Mouse (Mus musculus) intestine, embryonic 16.5 days (tissue): ENCODE results near the gene Cpa1. TPM values are rescaled to one million over a fixed set of nuclear protein-coding genes. Genes with fewer than 3 reads are reported as not detected.

ENCODE experiments used
- ATAC-seq: fragments of 200-750 bp; cut with Nextera tagmentation; 2 replicates; pipeline ENCODE4 v1.8.0; 2017; ENCODE audit warnings: moderate TSS enrichment, moderate library complexity
- H3K27ac ChIP-seq: fragments of 300-500 bp; sonication (generic); 2 replicates; pipeline ENCODE4 v1.5.1; 2014; ENCODE audit warnings: mild to moderate bottlenecking, low read length
- H3K27me3 ChIP-seq: fragments of 300-500 bp; sonication (generic); replicated peaks from 2 replicates; pipeline ENCODE4 v1.6.1; 2014; ENCODE audit warnings: low read length, control low read depth, mixed read lengths; ENCODE audit not compliant: control insufficient read depth, insufficient read depth
- H3K36me3 ChIP-seq: fragments of 300-500 bp; sonication (generic); 2 replicates; pipeline ENCODE4 v1.6.1; 2014; ENCODE audit warnings: low read length, control low read depth; ENCODE audit not compliant: control insufficient read depth, insufficient read depth
- H3K4me1 ChIP-seq: fragments of 300-500 bp; sonication (generic); 2 replicates; pipeline ENCODE4 v1.6.1; 2014; ENCODE audit warnings: low read length, control low read depth, mixed read lengths; ENCODE audit not compliant: control insufficient read depth, insufficient read depth
- H3K4me2 ChIP-seq: fragments of 300-500 bp; sonication (generic); 2 replicates; pipeline ENCODE4 v1.6.1; 2014; ENCODE audit warnings: low read depth, low read length, control low read depth
- H3K4me3 ChIP-seq: fragments of 300-500 bp; sonication (generic); 2 replicates; pipeline ENCODE4 v1.5.1; 2014; ENCODE audit warnings: mild to moderate bottlenecking, low read length
- H3K9ac ChIP-seq: fragments of 300-500 bp; sonication (generic); 2 replicates; pipeline ENCODE4 v1.6.1; 2014; ENCODE audit warnings: low read depth, low read length
- H3K9me3 ChIP-seq: fragments of 300-500 bp; sonication (generic); 2 replicates; pipeline ENCODE4 v1.6.1; 2016; ENCODE audit warnings: low read length, control low read depth; ENCODE audit not compliant: control insufficient read depth
- WGBS: fragments of 180-500 bp; shearing (Covaris S2); extraction: QIAGEN DNeasy Blood & Tissue Kit; methylation state at CpG from one replicate; pipeline ENCODE4 v1.1.7; 2014; 5-methylcytosine and 5-hydroxymethylcytosine counted together
- polyA plus RNA-seq: library from polyadenylated mRNA; unstranded; fragments of >200 nt; fragmentation: Nextera tagmentation; extraction: Ambion mirVana; gene quantifications from 2 replicates; pipeline ENCODE4 v1.2.1, GENCODE M21; 2015

The Cpa1 gene
- polyA plus RNA-seq, 1 experiment from 2014 or later, result 358 TPM

DNA sequence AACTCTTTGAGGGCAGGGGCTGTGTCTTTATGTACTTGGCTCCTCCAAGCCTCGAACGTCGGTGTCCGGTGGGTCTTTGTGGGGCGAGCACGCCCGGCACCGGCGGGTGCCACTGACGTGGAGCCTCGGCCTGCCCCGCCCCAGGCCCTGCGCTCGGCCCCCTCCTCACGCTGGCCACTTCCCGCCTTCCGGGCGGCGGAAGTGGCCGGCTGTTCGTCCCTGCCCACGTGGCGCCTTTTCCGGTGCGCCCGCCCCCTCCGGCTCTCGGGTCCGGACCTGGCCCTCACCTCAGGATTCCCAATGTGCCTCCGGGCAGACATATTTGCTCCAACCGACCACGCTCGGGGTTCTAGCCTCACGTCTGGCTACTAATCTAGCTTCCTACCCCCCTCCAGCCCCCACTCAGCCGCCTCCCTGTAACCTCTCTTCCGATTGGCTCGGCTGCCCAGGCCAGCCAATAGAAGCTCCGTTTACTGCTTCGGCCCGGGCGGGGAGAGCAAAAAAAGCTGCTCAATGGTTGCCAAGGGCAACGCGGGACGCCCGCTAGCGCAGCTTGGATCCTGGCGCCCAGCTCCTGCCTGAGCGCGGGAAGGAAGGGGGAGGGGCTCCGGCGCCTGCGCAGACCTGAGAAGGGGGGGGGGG is 54.5 kb downstream of the Cpa1 start, which contains the start of gene Cep41:
Cep41 (minus strand) TSS at position 400 of the 642 bp plus-strand sequence.
- Histone ChIP-seq H3K4me2 (peak within 1 kb of the TSS; percentile 64), H3K9ac (peak within 1 kb of the TSS; percentile 73), H3K4me1 (peaks cover 4% of the 10 kb centered on the region; the same call in 1 of the 2 replicates), H3K36me3 (no peaks in the 10 kb centered on the region), H3K9me3 (no peaks in the 10 kb centered on the region), H3K4me3 (peak within 1 kb of the TSS; percentile 61), H3K27ac (peak within 1 kb of the TSS; percentile 87), H3K27me3 (no peaks in the 10 kb centered on the region)
- WGBS, result under 1% methylated on average over 49 of the region's 52 CpGs
- peak; percentile 98 for ATAC-seq

DNA sequence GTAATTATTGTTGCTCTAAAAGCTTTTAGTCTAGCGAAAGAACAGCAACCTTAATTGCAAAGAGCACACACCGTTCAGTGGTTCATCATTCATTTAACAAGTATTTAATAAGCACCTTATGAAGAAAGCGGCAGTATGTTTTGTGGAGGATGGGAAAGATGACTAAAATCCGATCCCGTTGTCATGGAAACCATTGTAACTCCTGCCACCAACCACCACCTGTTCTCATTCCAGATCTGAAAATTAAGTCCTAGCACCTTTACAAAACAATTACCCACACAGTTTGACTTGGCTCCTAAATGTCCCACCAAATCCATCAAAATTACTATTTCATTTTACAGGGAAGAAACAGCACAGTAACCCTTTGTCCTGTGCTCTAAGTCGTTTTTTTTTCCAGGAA is 55.2 kb downstream of the Cpa1 start:
- H3K9ac ChIP-seq, result 0 out of 2 replicates have a peak overlapping the region, but pooled peaks have one; percentile 43
- no peaks in the 10 kb centered on the region for H3K27me3 ChIP-seq
- H3K4me1 ChIP-seq, result peaks cover 4% of the 10 kb centered on the region; the same call in 1 of the 2 replicates
- H3K27ac ChIP-seq, result no peak overlapping the region
- H3K4me3 ChIP-seq, result no peak overlapping the region
- H3K9me3 ChIP-seq, result no peaks in the 10 kb centered on the region
- H3K36me3 ChIP-seq, result no peaks in the 10 kb centered on the region
- H3K4me2 ChIP-seq, result peak overlapping the region; percentile 64
- WGBS, result 43% methylated on average over 6 of the region's 6 CpGs
- no peak for ATAC-seq

Other genes with a start within 250 kb of the Cpa1 start
- 38.0 and 38.8 TPM in 2 replicates for gene Zc3hc1, start 248.2 kb upstream of the Cpa1 start, polyA plus RNA-seq
- 10.0 and 11.6 TPM in 2 replicates for gene Klhdc10, start 237.3 kb upstream of the Cpa1 start, polyA plus RNA-seq
- 33.0 and 34.0 TPM in 2 replicates for gene Tmem209, start 129.4 kb upstream of the Cpa1 start, polyA plus RNA-seq
- gene Ssmem1, start 129.4 kb upstream of the Cpa1 start, polyA plus RNA-seq, result not detected in 2 replicates
- 399 and 443 TPM in 2 replicates for gene Cpa2, start 97.6 kb upstream of the Cpa1 start, polyA plus RNA-seq
- 0.39 and 0.58 TPM in 2 replicates for gene Cpa4, start 70.8 kb upstream of the Cpa1 start, polyA plus RNA-seq
- not detected in 2 replicates for gene Cpa5, start 28.2 kb upstream of the Cpa1 start, polyA plus RNA-seq
- 6.2 and 6.6 TPM in 2 replicates for gene Cep41, start 54.5 kb downstream of the Cpa1 start, polyA plus RNA-seq
- gene Mest, start 84.3 kb downstream of the Cpa1 start, polyA plus RNA-seq, result 558 and 560 TPM in 2 replicates